15 mouse cellular contexts compared by ENCODE assay signal in the genomic region with DNA sequence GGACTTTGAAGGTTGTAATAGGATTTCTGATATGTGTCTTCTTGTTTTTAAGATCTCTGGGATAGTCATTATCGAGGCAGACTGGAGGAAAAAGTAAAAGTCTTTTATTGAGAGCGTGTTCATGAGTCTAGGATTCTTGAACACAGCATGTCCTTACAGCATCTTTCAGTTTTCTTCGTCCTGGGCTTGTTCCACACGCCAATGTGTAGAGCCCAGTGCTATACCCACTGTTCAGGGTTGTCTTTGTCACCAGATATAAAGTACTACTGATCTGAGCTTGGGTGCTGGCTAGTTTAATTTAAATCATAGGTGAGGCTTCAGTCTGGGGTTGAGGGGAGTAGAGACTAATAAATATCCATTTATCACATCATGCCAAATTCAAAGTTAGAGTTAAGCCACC.
"Had no signal": no experiment of that assay in that cellular context is flagged by ENCODE, and none has a peak within 500 bp of the region (broad histone marks: within the 10 kb centered on the region; RNA-seq: fewer than 3 reads in every experiment).

No protein-coding gene starts in this region.

- H3K4me1 ChIP-seq: limb, embryonic 12.5 days; limb, embryonic 15.5 days had no signal

- H3K4me3 ChIP-seq: limb, embryonic 12.5 days; limb, embryonic 15.5 days had no signal

- H3K9me3 ChIP-seq: limb, embryonic 12.5 days; limb, embryonic 15.5 days had no signal

- H3K4me2 ChIP-seq: limb, embryonic 12.5 days; limb, embryonic 15.5 days; liver, embryonic 11.5 days; lung, embryonic 14.5 days had no signal

- H3K27me3 ChIP-seq: limb, embryonic 12.5 days; limb, embryonic 15.5 days had no signal

- H3K9ac ChIP-seq: limb, embryonic 12.5 days; limb, embryonic 15.5 days; liver, embryonic 14.5 days; liver, postnatal 0 days; lung, embryonic 14.5 days had no signal

- H3K27ac ChIP-seq: limb, embryonic 12.5 days; limb, embryonic 15.5 days; liver, embryonic 14.5 days; macrophage had no signal

- DNase-seq: kidney, adult 2 months; kidney, postnatal 10 days; kidney, postnatal 4 days; left cerebral cortex, postnatal 4 days; liver, postnatal 0 days; lung, embryonic 14.5 days; thymus, adult 18-20 months; thymus, postnatal 36 days had no signal

- H3K36me3 ChIP-seq: limb, embryonic 12.5 days; limb, embryonic 15.5 days had no signal

- ATAC-seq: intestine, postnatal 0 days; liver, postnatal 0 days; lung, postnatal 0 days had no signal
